Mouse (Mus musculus) urinary bladder, adult 18-20 months (tissue): ENCODE measurements at regions not wholly inside any gene's neighbourhood (a gene's known extent, or its start where the extent isn't known, plus 50 kb on each side); places are given as distances from the start of the nearest gene placed in this dataset.
A peak's percentile ranks its signal among the peaks of the same experiment; 100 is the strongest.

ENCODE experiments used
- DNase-seq, 2 experiments: peaks; one replicate each; pipeline ENCODE4 v3.0.0; 2022; ENCODE audit warnings: low spot score in 2 of 2, mixed read lengths in 2 of 2

DNA sequence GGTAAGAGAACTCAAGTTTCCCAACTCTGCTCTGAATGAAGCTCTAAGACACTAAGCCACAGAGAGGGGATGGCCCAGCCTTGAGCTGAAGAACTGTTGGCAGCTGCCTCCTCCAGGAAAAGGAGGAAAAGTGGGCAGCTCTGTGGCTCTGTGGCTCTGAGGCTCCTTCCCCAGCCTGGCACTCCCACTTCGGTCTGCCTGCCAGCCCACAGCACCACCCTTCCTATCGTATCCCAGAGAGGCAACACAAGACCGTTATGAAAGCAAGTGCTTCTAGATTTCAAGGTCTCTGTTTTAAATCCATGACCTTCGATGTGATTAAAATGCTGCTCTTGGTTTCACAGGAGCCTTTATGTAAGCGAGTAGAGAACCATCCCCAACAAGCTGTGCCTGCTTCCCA, 53.5 kb upstream of the Kcna5 start:
- no peak for DNase-seq

DNA sequence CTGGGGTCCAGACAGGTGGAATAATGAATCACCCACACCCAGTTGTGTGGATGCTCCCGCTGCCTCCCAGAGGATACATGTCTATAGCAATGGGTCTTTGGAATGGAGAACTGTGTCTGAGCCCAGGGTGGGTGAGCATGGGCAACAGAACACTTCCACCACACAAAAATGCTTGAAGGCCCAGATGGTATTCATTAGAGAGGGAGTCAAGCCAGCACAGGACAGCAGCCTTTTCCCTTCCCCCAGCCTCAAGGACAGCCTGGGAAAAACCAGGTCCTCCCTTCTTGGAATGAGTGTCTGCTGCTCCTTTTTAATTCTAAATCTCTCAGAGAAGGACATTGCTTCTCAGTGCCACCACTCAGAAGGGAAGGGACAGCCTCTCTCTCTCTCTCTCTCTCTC, 52.3 kb upstream of the Kcna5 start:
- no peak for DNase-seq

DNA sequence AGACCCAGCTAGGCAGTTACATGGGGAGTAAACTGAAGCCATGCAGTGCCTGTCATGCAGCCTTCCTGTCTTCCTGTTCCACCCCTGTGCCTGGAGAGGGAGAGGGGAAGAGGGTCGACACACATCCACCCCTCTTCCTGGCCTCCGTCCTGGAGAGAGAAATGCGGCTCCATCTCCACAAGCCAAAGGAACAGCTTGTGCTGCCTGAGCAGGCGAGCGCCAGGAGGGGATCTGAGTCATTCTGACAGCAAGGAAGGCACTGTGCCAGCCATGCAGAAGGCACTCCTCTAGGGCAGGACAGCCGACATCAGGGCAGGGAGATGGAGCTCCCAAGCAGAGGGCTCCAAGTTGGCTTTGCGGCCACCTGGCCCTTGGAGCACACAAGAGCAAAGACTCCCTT, 50.6 kb upstream of the Kcna5 start:
- DNase-seq, result peak in 1 of 2 experiments; percentile 1
